Mouse (Mus musculus) CD8-positive naive resting alpha-beta T cell, adult 2 months (primary cell): ENCODE results near the gene D430041D05Rik.

ENCODE experiments used
- DNase-seq, 2 experiments: peaks; one replicate each; pipeline ENCODE4 v3.0.0; 2022; ENCODE audit warnings: low read depth in 2 of 2, low spot score in 2 of 2

The D430041D05Rik gene

GRCm38 (mm10) chr2:104408351-104408750 is 2.5 kb downstream of the D430041D05Rik start:
- no peak for DNase-seq

- DNase-seq: no peak
Measured at GRCm38 (mm10) chr2:104407913-104408312, 2.9 kb downstream of the D430041D05Rik start.

- DNase-seq: no peak
Measured at GRCm38 (mm10) chr2:104404036-104404435, 6.8 kb downstream of the D430041D05Rik start.

GRCm38 (mm10) chr2:104398651-104399290 is 12.0 kb downstream of the D430041D05Rik start:
- no peak for DNase-seq

GRCm38 (mm10) chr2:104395961-104396360 is 14.9 kb downstream of the D430041D05Rik start:
- DNase-seq: no peak

GRCm38 (mm10) chr2:104394769-104395168 is 16.0 kb downstream of the D430041D05Rik start:
- DNase-seq: no peak

GRCm38 (mm10) chr2:104392700-104393312 is 18.0 kb downstream of the D430041D05Rik start:
- no peak for DNase-seq

GRCm38 (mm10) chr2:104389231-104389630 is 21.6 kb downstream of the D430041D05Rik start:
- no peak for DNase-seq

- DNase-seq: peak; percentile 40 to 47
Measured at GRCm38 (mm10) chr2:104385941-104386340, 24.9 kb downstream of the D430041D05Rik start.

- no peak for DNase-seq
Measured at GRCm38 (mm10) chr2:104383589-104383988, 27.2 kb downstream of the D430041D05Rik start.

- no peak for DNase-seq
Measured at GRCm38 (mm10) chr2:104382813-104383212, 28.0 kb downstream of the D430041D05Rik start.

GRCm38 (mm10) chr2:104379304-104379703 is 31.5 kb downstream of the D430041D05Rik start:
- DNase-seq: no peak

- DNase-seq: no peak
Measured at GRCm38 (mm10) chr2:104378791-104379190, 32.0 kb downstream of the D430041D05Rik start.

GRCm38 (mm10) chr2:104377990-104378389 is 32.8 kb downstream of the D430041D05Rik start:
- no peak for DNase-seq

- DNase-seq: no peak
Measured at GRCm38 (mm10) chr2:104372156-104372555, 38.7 kb downstream of the D430041D05Rik start.

GRCm38 (mm10) chr2:104371606-104372130 is 39.1 kb downstream of the D430041D05Rik start:
- DNase-seq: no peak

- DNase-seq: no peak
Measured at GRCm38 (mm10) chr2:104367836-104368298, 42.9 kb downstream of the D430041D05Rik start.

GRCm38 (mm10) chr2:104367291-104367690 is 43.5 kb downstream of the D430041D05Rik start:
- no peak for DNase-seq

GRCm38 (mm10) chr2:104359305-104359704 is 51.5 kb downstream of the D430041D05Rik start:
- DNase-seq: no peak

GRCm38 (mm10) chr2:104358881-104359280 is 51.9 kb downstream of the D430041D05Rik start:
- no peak for DNase-seq

- no peak for DNase-seq
Measured at GRCm38 (mm10) chr2:104356531-104356930, 54.3 kb downstream of the D430041D05Rik start.

- no peak for DNase-seq
Measured at GRCm38 (mm10) chr2:104354117-104354516, 56.7 kb downstream of the D430041D05Rik start.

GRCm38 (mm10) chr2:104352204-104352493 is 58.7 kb downstream of the D430041D05Rik start:
- no peak for DNase-seq
